Mouse (Mus musculus): ENCODE measurements around the gene 1700003H04Rik.

1700003H04Rik gene

GRCm38 (mm10) chr3:124581001-124581400 lies at the start of gene 1700003H04Rik:
Gene 1700003H04Rik (minus strand): TSS chr3:124581101.
- DNase-seq = no peak

GRCm38 (mm10) chr3:124623031-124623430 lies 42.1 kb upstream of the 1700003H04Rik start:
- no peak for DNase-seq

GRCm38 (mm10) chr3:124613287-124613686 lies 32.4 kb upstream of the 1700003H04Rik start:
- DNase-seq = no peak

- no peak for DNase-seq
Measured at GRCm38 (mm10) chr3:124609956-124610355, 29.1 kb upstream of the 1700003H04Rik start.

- no peak for DNase-seq
Measured at GRCm38 (mm10) chr3:124606021-124606517, 25.2 kb upstream of the 1700003H04Rik start.

- DNase-seq = no peak
Measured at GRCm38 (mm10) chr3:124605518-124605917, 24.6 kb upstream of the 1700003H04Rik start.

GRCm38 (mm10) chr3:124597789-124598188 lies 16.9 kb upstream of the 1700003H04Rik start:
- DNase-seq = no peak

GRCm38 (mm10) chr3:124587534-124587933 lies 6.6 kb upstream of the 1700003H04Rik start:
- DNase-seq = no peak

GRCm38 (mm10) chr3:124585761-124586160 lies 4.9 kb upstream of the 1700003H04Rik start:
- DNase-seq = peak; percentile 4

GRCm38 (mm10) chr3:124557317-124557716 lies 23.6 kb downstream of the 1700003H04Rik start:
- DNase-seq = no peak

- DNase-seq = no peak
Measured at GRCm38 (mm10) chr3:124555963-124556362, 24.9 kb downstream of the 1700003H04Rik start.

- DNase-seq = no peak
Measured at GRCm38 (mm10) chr3:124555092-124555491, 25.8 kb downstream of the 1700003H04Rik start.

GRCm38 (mm10) chr3:124548898-124549297 lies 32.0 kb downstream of the 1700003H04Rik start:
- DNase-seq = no peak

GRCm38 (mm10) chr3:124538260-124538659 lies 42.6 kb downstream of the 1700003H04Rik start:
- DNase-seq = no peak

GRCm38 (mm10) chr3:124536602-124537001 lies 44.3 kb downstream of the 1700003H04Rik start:
- DNase-seq = no peak

GRCm38 (mm10) chr3:124518786-124519185 lies 62.1 kb downstream of the 1700003H04Rik start:
- no peak for DNase-seq

Data from right cerebral cortex, postnatal 4 days (tissue).